Mouse (Mus musculus) stomach, postnatal 0 days (tissue): Measurements from ENCODE around the gene Rprd2. TPM values are rescaled to one million over a fixed set of nuclear protein-coding genes. Genes with fewer than 3 reads are reported as not detected.
A peak's percentile ranks its signal among the peaks of the same experiment; 100 is the strongest.

Experiments
- ATAC-seq: fragments of 200-750 bp; cut with Nextera tagmentation; 2 replicates; pipeline ENCODE4 v1.8.0; 2017; ENCODE audit not compliant: low FRiP score, low TSS enrichment
- DNase-seq: peaks from one replicate; pipeline ENCODE4 v3.0.0-alpha.2; 2016; ENCODE audit warnings: low spot score
- H3K27ac ChIP-seq: fragments of 300-500 bp; sonication (generic); replicated peaks from 2 replicates; pipeline ENCODE4 v1.5.1; 2014; ENCODE audit warnings: mild to moderate bottlenecking, control low read depth
- H3K27me3 ChIP-seq: fragments of 300-500 bp; sonication (generic); 2 replicates; pipeline ENCODE4 v1.6.1; 2014; ENCODE audit warnings: low read length; ENCODE audit not compliant: control insufficient read depth, insufficient read depth
- H3K36me3 ChIP-seq: fragments of 300-500 bp; sonication (generic); 2 replicates; pipeline ENCODE4 v1.6.1; 2014; ENCODE audit warnings: low read length, mixed read lengths; ENCODE audit not compliant: control insufficient read depth, insufficient read depth
- H3K4me1 ChIP-seq: fragments of 300-500 bp; sonication (generic); replicated peaks from 2 replicates; pipeline ENCODE4 v1.6.1; 2014; ENCODE audit warnings: antibody characterized with exemption; ENCODE audit not compliant: control insufficient read depth, insufficient read depth
- H3K4me2 ChIP-seq: fragments of 300-500 bp; sonication (generic); replicated peaks from 2 replicates; pipeline ENCODE4 v1.6.1; 2014; ENCODE audit warnings: low read depth, mild to moderate bottlenecking, control low read depth, moderate library complexity
- H3K4me3 ChIP-seq: fragments of 300-500 bp; sonication (generic); 2 replicates; pipeline ENCODE4 v1.5.1; 2014; ENCODE audit warnings: low read depth, low read length, control low read depth
- H3K9ac ChIP-seq: fragments of 300-500 bp; sonication (generic); 2 replicates; pipeline ENCODE4 v1.6.1; 2014; ENCODE audit warnings: mild to moderate bottlenecking, low read length, control low read depth, mixed read lengths
- H3K9me3 ChIP-seq: fragments of 300-500 bp; sonication (generic); 2 replicates; pipeline ENCODE4 v1.6.1; 2016; ENCODE audit warnings: low read length; ENCODE audit not compliant: control insufficient read depth
- CTCF ChIP-seq: IDR thresholded peaks from 2 replicates; pipeline ENCODE4 v1.5.1; 2016; ENCODE audit warnings: antibody characterized with exemption, low read depth, mild to moderate bottlenecking, moderate library complexity
- EP300 ChIP-seq: optimal IDR thresholded peaks from 2 replicates; pipeline ENCODE3; 2016; ENCODE audit warnings: antibody characterized with exemption
- WGBS: fragments of 180-500 bp; shearing (Covaris S2); extraction: QIAGEN DNeasy Blood & Tissue Kit; methylation state at CpG from one replicate; pipeline ENCODE4 v1.1.7; 2014; 5-methylcytosine and 5-hydroxymethylcytosine counted together
- polyA plus RNA-seq: library from polyadenylated mRNA; unstranded; fragments of >200 nt; fragmentation: Nextera tagmentation; extraction: Ambion mirVana; gene quantifications from 2 replicates; pipeline ENCODE4 v1.2.1, GENCODE M21; 2015

Gene Rprd2
- polyA plus RNA-seq, 1 experiment from 2014 or later, result 11.1 TPM

DNA sequence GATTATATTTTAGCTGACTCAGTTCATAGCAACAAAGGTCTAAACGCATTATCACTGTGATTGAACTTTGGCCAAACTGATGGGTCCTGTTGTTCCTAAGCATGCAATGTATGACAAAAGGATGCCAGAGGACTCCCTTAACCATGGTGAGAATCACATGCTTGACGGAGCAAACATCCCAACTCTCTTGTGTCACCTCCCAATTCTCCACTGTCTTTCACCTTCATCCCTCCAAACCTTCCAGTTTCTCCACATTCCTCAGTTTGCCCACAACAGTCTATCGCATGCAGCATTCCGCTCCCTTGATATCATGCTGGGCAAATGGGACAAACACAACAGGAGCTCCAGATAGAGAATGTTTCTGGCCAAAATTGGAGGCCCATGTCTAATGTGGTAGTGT is 33.2 kb downstream of the Rprd2 start:
- H3K4me1 ChIP-seq, result no peaks in the 10 kb centered on the region
- no peak overlapping the region for H3K27ac ChIP-seq
- ATAC-seq, result no peak
- H3K9ac ChIP-seq, result no peak overlapping the region
- TF ChIP-seq EP300 (no peak), CTCF (no peak)
- WGBS, result 82% methylated on average over 4 of the region's 4 CpGs
- no peaks in the 10 kb centered on the region for H3K9me3 ChIP-seq
- H3K4me2 ChIP-seq, result no peak overlapping the region
- no peaks in the 10 kb centered on the region for H3K27me3 ChIP-seq
- H3K36me3 ChIP-seq, result peaks cover 11% of the 10 kb centered on the region
- no peak overlapping the region for H3K4me3 ChIP-seq
- DNase-seq, result no peak

GRCm38 (mm10) chr3:95771985-95772384 is 46.7 kb downstream of the Rprd2 start:
- Histone ChIP-seq H3K9me3 (no peaks in the 10 kb centered on the region), H3K4me3 (no peak overlapping the region), H3K4me2 (no peak overlapping the region), H3K9ac (no peak overlapping the region), H3K36me3 (peaks cover 8% of the 10 kb centered on the region; the same call in 1 of the 2 replicates), H3K27ac (no peak overlapping the region), H3K27me3 (no peaks in the 10 kb centered on the region), H3K4me1 (no peaks in the 10 kb centered on the region)
- DNase-seq, result peak; percentile 30
- peak; percentile 66; the same call in 1 of the 2 replicates for ATAC-seq
- TF ChIP-seq CTCF (peak; percentile 76), EP300 (no peak)

DNA sequence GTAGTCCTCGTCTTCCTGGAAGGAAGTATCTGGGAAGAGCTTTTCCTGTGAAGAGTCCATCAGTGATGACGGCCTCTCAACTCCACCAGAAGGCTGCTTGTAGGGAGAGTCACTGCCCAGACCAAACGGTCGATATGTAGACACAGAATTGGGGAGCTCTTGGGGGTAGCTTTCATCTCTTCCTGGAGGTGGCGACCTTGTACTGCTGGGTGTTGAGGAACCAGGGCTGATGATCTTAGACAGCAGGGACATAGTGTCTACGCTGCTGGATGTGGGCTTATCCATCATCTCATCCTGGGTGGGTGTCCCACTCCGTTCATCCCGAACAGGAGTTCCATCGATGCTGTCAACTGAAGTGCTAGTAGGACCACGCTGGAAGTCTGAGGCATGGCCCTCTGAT is 53.1 kb downstream of the Rprd2 start:
- H3K9me3 ChIP-seq, result no peaks in the 10 kb centered on the region
- peaks cover 23% of the 10 kb centered on the region for H3K36me3 ChIP-seq
- no peaks in the 10 kb centered on the region for H3K4me1 ChIP-seq
- 86% methylated on average over 10 of the region's 10 CpGs for WGBS
- no peak overlapping the region for H3K27ac ChIP-seq
- ATAC-seq, result 0 out of 2 replicates have a peak, but pooled peaks have one; percentile 19
- no peaks in the 10 kb centered on the region for H3K27me3 ChIP-seq
- H3K9ac ChIP-seq, result no peak overlapping the region
- no peak for DNase-seq
- TF ChIP-seq CTCF, result peak; percentile 16; the same call in 1 of the 2 replicates
- no peak for TF ChIP-seq EP300
- H3K4me3 ChIP-seq, result no peak overlapping the region
- no peak overlapping the region for H3K4me2 ChIP-seq

DNA sequence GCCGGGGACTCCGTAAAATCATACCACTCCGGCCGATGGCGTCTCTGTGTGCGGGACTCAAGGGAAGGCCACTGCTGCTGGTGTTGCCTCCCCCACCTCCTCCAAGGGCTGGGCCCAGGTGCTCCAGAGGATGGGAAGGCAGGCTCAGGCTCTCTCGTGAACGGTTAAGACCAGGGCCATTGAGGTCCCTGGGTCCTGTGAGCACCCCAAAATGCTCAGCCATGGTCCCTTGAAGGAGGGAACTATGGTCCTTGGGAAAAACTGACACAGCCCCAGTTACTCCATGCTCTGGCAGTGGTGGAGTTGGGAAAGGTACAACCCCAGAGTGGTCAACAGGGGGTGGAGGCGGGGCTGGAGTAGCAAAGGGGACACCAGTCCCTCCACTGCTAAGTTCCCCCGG is 54.9 kb downstream of the Rprd2 start:
- ATAC-seq (no peak), DNase-seq (no peak)
- Histone ChIP-seq H3K4me1 (no peaks in the 10 kb centered on the region), H3K9ac (no peak overlapping the region), H3K27ac (no peak overlapping the region), H3K27me3 (no peaks in the 10 kb centered on the region), H3K36me3 (peaks cover 21% of the 10 kb centered on the region), H3K9me3 (no peaks in the 10 kb centered on the region), H3K4me2 (no peak overlapping the region), H3K4me3 (no peak overlapping the region)
- WGBS, result 56% methylated on average over 10 of the region's 10 CpGs
- TF ChIP-seq CTCF (no peak), EP300 (no peak)

GRCm38 (mm10) chr3:95762961-95763360 is 55.7 kb downstream of the Rprd2 start:
- Histone ChIP-seq H3K9ac (no peak overlapping the region), H3K27ac (peak overlapping the region; percentile 45; the same call in 1 of the 2 replicates), H3K9me3 (no peaks in the 10 kb centered on the region), H3K4me2 (no peak overlapping the region), H3K27me3 (no peaks in the 10 kb centered on the region), H3K36me3 (peaks cover 18% of the 10 kb centered on the region), H3K4me3 (no peak overlapping the region), H3K4me1 (no peaks in the 10 kb centered on the region)
- ATAC-seq (peak; percentile 30; the same call in 1 of the 2 replicates), DNase-seq (peak; percentile 30)
- WGBS, result 44% methylated on average over 6 of the region's 6 CpGs
- TF ChIP-seq CTCF (peak; percentile 62), EP300 (no peak)

DNA sequence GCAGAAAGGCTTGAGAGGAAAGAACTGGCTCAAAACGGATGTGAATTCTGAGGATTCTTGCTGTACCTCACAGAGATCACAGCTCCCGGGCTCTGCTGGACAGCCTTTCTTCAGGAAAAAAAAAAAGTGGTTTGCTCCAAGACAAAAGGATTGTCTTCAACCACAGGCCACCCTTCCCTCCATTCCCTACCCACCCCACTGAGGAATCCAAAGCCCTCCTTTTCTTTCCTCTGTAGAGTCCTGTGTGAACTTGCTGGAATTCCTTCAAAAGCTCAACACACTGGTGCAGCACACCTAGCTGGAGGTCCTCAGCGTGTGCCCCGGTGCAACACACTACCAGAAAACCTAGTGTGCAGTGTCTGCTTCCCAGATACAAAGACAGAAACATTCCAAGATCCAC is 56.9 kb downstream of the Rprd2 start:
- H3K27ac ChIP-seq, result no peak overlapping the region
- H3K4me2 ChIP-seq, result no peak overlapping the region
- no peak overlapping the region for H3K9ac ChIP-seq
- H3K36me3 ChIP-seq, result peaks cover 18% of the 10 kb centered on the region
- no peak overlapping the region for H3K4me3 ChIP-seq
- ATAC-seq (no peak), DNase-seq (no peak)
- no peaks in the 10 kb centered on the region for H3K9me3 ChIP-seq
- H3K27me3 ChIP-seq, result no peaks in the 10 kb centered on the region
- no peaks in the 10 kb centered on the region for H3K4me1 ChIP-seq
- no peak for TF ChIP-seq EP300
- TF ChIP-seq CTCF, result no peak
- WGBS, result 69% methylated on average over 4 of the region's 4 CpGs
